Mouse (Mus musculus) cerebellum, adult 2 months (tissue): Measurements from ENCODE around the gene Tent2. TPM values are rescaled to one million over a fixed set of nuclear protein-coding genes. Genes with fewer than 3 reads are reported as not detected.

Source experiments
- DNase-seq, 2 experiments: peaks; one replicate each; pipeline ENCODE4 v3.0.0; 2021
- H3K27ac ChIP-seq: fragments of 200-500 bp; 2 replicates; pipeline ENCODE4 v1.5.1; 2012; ENCODE audit warnings: low read length, control low read depth, inconsistent platforms; ENCODE audit not compliant: insufficient read depth
- H3K27me3 ChIP-seq: fragments of 200-500 bp; 2 replicates; pipeline ENCODE4 v1.6.1; 2012; ENCODE audit warnings: inconsistent platforms, mild to moderate bottlenecking, low read length, moderate library complexity; ENCODE audit not compliant: control insufficient read depth, insufficient read depth
- H3K4me1 ChIP-seq: fragments of 200-500 bp; 2 replicates; pipeline ENCODE4 v1.6.1; 2011; ENCODE audit warnings: low read length; ENCODE audit not compliant: control insufficient read depth, insufficient read depth
- H3K4me3 ChIP-seq: fragments of 200-500 bp; replicated peaks from 2 replicates; pipeline ENCODE3; 2011; ENCODE audit warnings: mild to moderate bottlenecking, low read depth, low read length, control low read depth; ENCODE audit not compliant: insufficient read depth
- CTCF ChIP-seq: fragments of 200-500 bp; IDR thresholded peaks from 2 replicates; pipeline ENCODE4 v1.5.1; 2011; ENCODE audit warnings: low read depth, mild to moderate bottlenecking, control low read depth, low read length, moderate library complexity, borderline replicate concordance; ENCODE audit not compliant: insufficient read depth
- POLR2A ChIP-seq: fragments of 200-500 bp; IDR thresholded peaks from 2 replicates; pipeline ENCODE4 v1.6.1; 2011; ENCODE audit warnings: low read length, control low read depth, borderline replicate concordance; ENCODE audit not compliant: insufficient read depth
- WGBS: fragments of 180-500 bp; shearing (Covaris S2); methylation state at CpG from one replicate; pipeline ENCODE4 v1.1.7; 2018; 5-methylcytosine and 5-hydroxymethylcytosine counted together
- polyA plus RNA-seq: library from polyadenylated mRNA; depleted of rRNA; stranded (reverse); fragments of >200 nt; gene quantifications from 2 replicates; pipeline ENCODE4 v1.2.3, GENCODE M21; 2012

Tent2 gene
- polyA plus RNA-seq, 1 experiment, result 34.1 TPM

GRCm38 (mm10) chr13:93137098-93137497 lies 55.1 kb downstream of the Tent2 start:
- H3K27ac ChIP-seq, result no peak overlapping the region
- DNase-seq, result peak; percentile 58 to 75
- H3K27me3 ChIP-seq, result no peaks in the 10 kb centered on the region
- H3K4me1 ChIP-seq, result no peaks in the 10 kb centered on the region
- H3K4me3 ChIP-seq, result no peak overlapping the region
- TF ChIP-seq CTCF, result no peak
- no peak for TF ChIP-seq POLR2A
- WGBS, result 14% methylated on average over 7 of the region's 7 CpGs

- WGBS, result 98% methylated on average over 1 of the region's 1 CpGs
- no peak overlapping the region for H3K27ac ChIP-seq
- no peaks in the 10 kb centered on the region for H3K27me3 ChIP-seq
- TF ChIP-seq CTCF (no peak), POLR2A (no peak)
- no peak overlapping the region for H3K4me3 ChIP-seq
- no peaks in the 10 kb centered on the region for H3K4me1 ChIP-seq
- DNase-seq, result no peak
Observed at GRCm38 (mm10) chr13:93136251-93136650, 55.9 kb downstream of the Tent2 start.

- no peaks in the 10 kb centered on the region for H3K4me1 ChIP-seq
- H3K4me3 ChIP-seq, result no peak overlapping the region
- WGBS, result 90% methylated on average over 2 of the region's 2 CpGs
- DNase-seq, result no peak
- no peaks in the 10 kb centered on the region for H3K27me3 ChIP-seq
- no peak overlapping the region for H3K27ac ChIP-seq
- TF ChIP-seq CTCF, result no peak
- no peak for TF ChIP-seq POLR2A
Observed at GRCm38 (mm10) chr13:93135501-93135900, 56.7 kb downstream of the Tent2 start.

- TF ChIP-seq POLR2A (no peak), CTCF (no peak)
- no peak overlapping the region for H3K4me3 ChIP-seq
- H3K4me1 ChIP-seq, result no peaks in the 10 kb centered on the region
- H3K27ac ChIP-seq, result no peak overlapping the region
- H3K27me3 ChIP-seq, result no peaks in the 10 kb centered on the region
- WGBS, result 87% methylated on average over 3 of the region's 3 CpGs
- DNase-seq, result no peak
Observed at GRCm38 (mm10) chr13:93130674-93131073, 61.5 kb downstream of the Tent2 start.

- TF ChIP-seq CTCF (no peak), POLR2A (no peak)
- peak in 1 of 2 experiments; percentile 22 for DNase-seq
- Histone ChIP-seq H3K27me3 (no peaks in the 10 kb centered on the region), H3K4me1 (no peaks in the 10 kb centered on the region), H3K4me3 (no peak overlapping the region), H3K27ac (no peak overlapping the region)
- WGBS, result 57% methylated on average over 5 of the region's 5 CpGs
Observed at GRCm38 (mm10) chr13:93128961-93129360, 63.2 kb downstream of the Tent2 start.

- no peaks in the 10 kb centered on the region for H3K4me1 ChIP-seq
- no peak for TF ChIP-seq POLR2A
- no peak for TF ChIP-seq CTCF
- no peak for DNase-seq
- no peak overlapping the region for H3K4me3 ChIP-seq
- H3K27ac ChIP-seq, result no peak overlapping the region
- H3K27me3 ChIP-seq, result no peaks in the 10 kb centered on the region
- 60% methylated on average over 8 of the region's 8 CpGs for WGBS
Observed at GRCm38 (mm10) chr13:93128111-93128860, 63.9 kb downstream of the Tent2 start.

GRCm38 (mm10) chr13:93122321-93122720 lies 69.9 kb downstream of the Tent2 start:
- no peak for DNase-seq
- no peak for TF ChIP-seq POLR2A
- TF ChIP-seq CTCF, result no peak

GRCm38 (mm10) chr13:93117241-93117640 lies 74.9 kb downstream of the Tent2 start:
- TF ChIP-seq CTCF (no peak), POLR2A (no peak)
- Histone ChIP-seq H3K27ac (no peak overlapping the region), H3K4me1 (no peaks in the 10 kb centered on the region), H3K27me3 (no peaks in the 10 kb centered on the region), H3K4me3 (no peak overlapping the region)
- DNase-seq, result no peak
- WGBS, result 78% methylated on average over 7 of the region's 7 CpGs

More at GRCm38 (mm10) chr13:93122321-93122720, 69.9 kb downstream of the Tent2 start:
- H3K4me1 ChIP-seq, result no peaks in the 10 kb centered on the region
- no peak overlapping the region for H3K4me3 ChIP-seq
- H3K27me3 ChIP-seq, result no peaks in the 10 kb centered on the region
- 93% methylated on average over 9 of the region's 9 CpGs for WGBS
- no peak overlapping the region for H3K27ac ChIP-seq
